Mouse (Mus musculus): Measurements from ENCODE around the gene Ap3b1. TPM values are rescaled to one million over a fixed set of nuclear protein-coding genes. Genes with fewer than 3 reads are reported as not detected.

The Ap3b1 gene
- total and polyA plus RNA-seq, 2 experiments from 2014 or later: 24.7 to 25.2 TPM

DNA sequence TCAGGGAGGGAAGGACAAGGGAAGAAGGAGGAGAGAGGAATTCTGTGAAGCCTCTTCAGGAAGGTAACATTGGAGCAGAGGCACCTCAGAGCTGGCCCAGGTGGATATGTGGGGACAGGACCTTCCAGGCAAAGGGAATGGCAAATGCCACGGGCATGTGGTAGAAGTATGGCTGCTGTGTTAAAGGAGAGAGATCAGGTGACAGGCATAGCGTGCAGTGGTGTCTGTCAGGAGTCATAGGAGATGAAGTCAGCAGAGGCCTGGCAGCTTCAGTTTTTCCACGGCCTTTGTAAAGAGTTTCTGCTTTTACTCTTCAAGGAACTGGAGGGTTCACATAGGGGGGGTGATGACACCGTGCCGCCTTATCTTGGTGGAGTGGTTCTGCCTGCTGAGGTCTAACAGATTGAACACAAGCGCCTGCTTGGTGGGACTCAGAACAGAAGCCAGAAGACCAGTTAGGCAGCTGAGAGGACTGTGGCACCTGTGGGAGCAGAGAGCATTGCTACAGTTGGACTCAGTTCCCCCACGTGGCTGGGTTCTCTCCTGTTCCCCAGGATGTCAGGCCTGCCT lies 166.0 kb downstream of the Ap3b1 start:
- Histone ChIP-seq H3K27ac (ENCODE audit: low read depth, low read length) (no peak overlapping the region), H3K4me3 (ENCODE audit: low read depth, low read length) (no peak overlapping the region), H3K4me2 (ENCODE audit: low read depth) (no peak overlapping the region), H3K9ac (no peak overlapping the region), H3K27me3 (ENCODE audit: insufficient read depth, low read length) (no peaks in the 10 kb centered on the region), H3K36me3 (ENCODE audit: insufficient read depth) (peaks cover 8% of the 10 kb centered on the region; the same call in 1 of the 2 replicates), H3K9me3 (ENCODE audit: low read length) (no peaks in the 10 kb centered on the region), H3K4me1 (ENCODE audit: insufficient read depth) (no peaks in the 10 kb centered on the region)
- no peak for TF ChIP-seq CTCF (IDR thresholded peaks at IDR 0.05; ENCODE audit: low read depth)
- ATAC-seq (no peak), DNase-seq (no peak)
- 84% methylated on average over 7 of the region's 7 CpGs for WGBS

DNA sequence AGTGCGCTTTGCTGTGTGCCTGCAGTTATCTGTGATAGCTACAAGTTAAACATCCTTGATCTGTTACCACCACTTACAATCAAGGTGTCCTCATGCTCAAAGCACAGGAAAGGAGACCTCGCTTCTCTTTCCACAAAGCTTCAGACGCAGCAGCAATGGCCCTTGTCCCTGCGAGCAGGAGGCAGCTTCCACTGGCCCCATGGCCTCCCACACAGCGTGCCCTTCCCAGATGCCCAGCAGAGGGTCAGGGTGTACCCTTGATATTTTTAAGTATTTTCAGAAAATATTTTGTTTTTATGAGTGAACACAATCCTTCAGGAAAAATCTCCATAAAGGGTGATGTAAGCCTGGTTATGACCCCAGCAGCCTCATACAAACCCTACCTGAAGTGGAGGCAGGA lies 170.4 kb downstream of the Ap3b1 start:
- H3K4me3 ChIP-seq (ENCODE audit: low read depth, low read length): no peak overlapping the region
- H3K4me2 ChIP-seq (ENCODE audit: low read depth): no peak overlapping the region
- H3K36me3 ChIP-seq (ENCODE audit: insufficient read depth): peaks cover 8% of the 10 kb centered on the region; the same call in 1 of the 2 replicates
- TF ChIP-seq CTCF (IDR thresholded peaks at IDR 0.05; ENCODE audit: low read depth): no peak
- no peak for ATAC-seq
- WGBS: 94% methylated on average over 5 of the region's 5 CpGs
- H3K27me3 ChIP-seq (ENCODE audit: insufficient read depth, low read length): no peaks in the 10 kb centered on the region
- no peaks in the 10 kb centered on the region for H3K9me3 ChIP-seq (ENCODE audit: low read length)
- H3K4me1 ChIP-seq (ENCODE audit: insufficient read depth): no peaks in the 10 kb centered on the region
- H3K27ac ChIP-seq (ENCODE audit: low read depth, low read length): no peak overlapping the region
- H3K9ac ChIP-seq: no peak overlapping the region
- no peak for DNase-seq

DNA sequence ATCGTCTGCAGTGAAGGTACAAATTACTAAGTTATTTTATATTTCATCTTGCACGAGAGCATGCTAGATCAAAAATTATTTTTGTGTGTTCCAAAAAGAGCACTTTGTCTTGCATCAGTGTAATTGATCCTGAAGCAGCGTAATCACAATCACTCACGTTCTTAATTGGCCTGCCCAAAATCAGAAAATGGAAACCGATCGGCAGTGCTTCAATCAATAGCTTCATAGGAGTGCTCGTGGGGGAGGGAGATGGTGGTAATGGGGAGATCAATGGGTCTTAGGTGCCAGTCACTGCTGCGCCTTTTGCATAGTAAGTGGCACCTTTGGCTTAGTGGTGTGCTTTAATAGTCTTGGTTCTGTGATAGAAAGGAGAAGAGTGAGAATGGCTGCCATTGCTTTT lies 174.8 kb downstream of the Ap3b1 start:
- Histone ChIP-seq H3K9me3 (ENCODE audit: low read length) (no peaks in the 10 kb centered on the region), H3K4me2 (ENCODE audit: low read depth) (no peak overlapping the region), H3K4me3 (ENCODE audit: low read depth, low read length) (no peak overlapping the region), H3K4me1 (ENCODE audit: insufficient read depth) (no peaks in the 10 kb centered on the region), H3K9ac (no peak overlapping the region), H3K27ac (ENCODE audit: low read depth, low read length) (no peak overlapping the region), H3K36me3 (ENCODE audit: insufficient read depth) (peaks cover 8% of the 10 kb centered on the region; the same call in 1 of the 2 replicates), H3K27me3 (ENCODE audit: insufficient read depth, low read length) (no peaks in the 10 kb centered on the region)
- TF ChIP-seq CTCF (IDR thresholded peaks at IDR 0.05; ENCODE audit: low read depth): no peak
- ATAC-seq (no peak), DNase-seq (no peak)
- WGBS: 90% methylated on average over 8 of the region's 8 CpGs

GRCm38 (mm10) chr13:94537336-94537735 lies 178.6 kb downstream of the Ap3b1 start:
- H3K27ac ChIP-seq (ENCODE audit: low read depth, low read length): no peak overlapping the region
- H3K9me3 ChIP-seq (ENCODE audit: low read length): no peaks in the 10 kb centered on the region
- no peak for TF ChIP-seq CTCF (IDR thresholded peaks at IDR 0.05; ENCODE audit: low read depth)
- H3K4me2 ChIP-seq (ENCODE audit: low read depth): no peak overlapping the region
- no peaks in the 10 kb centered on the region for H3K4me1 ChIP-seq (ENCODE audit: insufficient read depth)
- H3K27me3 ChIP-seq (ENCODE audit: insufficient read depth, low read length): no peaks in the 10 kb centered on the region
- 94% methylated on average over 4 of the region's 4 CpGs for WGBS
- H3K36me3 ChIP-seq (ENCODE audit: insufficient read depth): no peaks in the 10 kb centered on the region; the same call in 1 of the 2 replicates
- ATAC-seq (no peak), DNase-seq (no peak)
- no peak overlapping the region for H3K9ac ChIP-seq
- H3K4me3 ChIP-seq (ENCODE audit: low read depth, low read length): no peak overlapping the region

DNA sequence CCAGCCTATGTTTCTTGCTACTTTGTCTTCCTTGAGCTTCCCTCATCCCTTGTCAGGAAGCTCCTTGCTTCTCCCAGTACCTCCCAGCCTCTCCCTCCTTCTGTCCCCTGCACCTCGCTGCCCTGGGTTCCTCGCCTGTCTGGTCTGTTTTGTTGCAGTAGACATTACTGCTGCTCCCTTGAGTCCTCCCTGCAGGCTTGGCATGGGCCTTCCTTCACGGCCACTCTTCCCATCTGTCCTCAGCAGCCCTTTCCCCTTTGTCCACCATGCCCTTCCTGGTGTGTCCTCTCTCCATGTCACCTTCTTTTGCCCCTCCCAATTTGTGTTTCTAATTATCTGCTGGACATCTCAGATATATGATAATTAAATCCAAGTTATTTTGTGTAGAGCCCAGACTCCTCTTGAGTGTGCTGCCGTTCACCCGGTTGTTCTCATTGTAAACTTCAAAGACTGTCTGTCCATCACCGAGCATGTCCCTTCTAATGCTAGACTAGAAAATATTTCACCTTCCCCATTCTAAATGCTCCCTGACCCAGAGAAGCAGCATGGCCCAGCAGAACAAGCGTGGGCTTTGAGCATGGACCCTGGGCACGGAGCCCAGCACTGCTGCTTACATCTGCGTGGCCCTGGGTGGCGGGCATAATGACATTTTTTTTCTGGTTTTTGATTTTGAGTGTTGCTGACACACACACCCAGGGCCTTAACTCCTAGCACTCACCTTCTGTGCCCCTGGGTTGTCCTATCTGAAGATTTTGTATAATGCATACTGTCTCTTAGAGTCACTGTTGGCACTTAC lies 181.3 kb downstream of the Ap3b1 start:
- Histone ChIP-seq H3K4me3 (ENCODE audit: low read depth, low read length) (no peak overlapping the region), H3K4me2 (ENCODE audit: low read depth) (no peak overlapping the region), H3K36me3 (ENCODE audit: insufficient read depth) (no peaks in the 10 kb centered on the region; the same call in 1 of the 2 replicates), H3K27ac (ENCODE audit: low read depth, low read length) (no peak overlapping the region), H3K4me1 (ENCODE audit: insufficient read depth) (0 out of 2 replicates have a peak, but pooled peaks cover 5% of the 10 kb centered on the region), H3K27me3 (ENCODE audit: insufficient read depth, low read length) (no peaks in the 10 kb centered on the region), H3K9me3 (ENCODE audit: low read length) (no peaks in the 10 kb centered on the region), H3K9ac (no peak overlapping the region)
- no peak for ATAC-seq
- DNase-seq: no peak
- WGBS: 66% methylated on average over 10 of the region's 10 CpGs
- no peak for TF ChIP-seq CTCF (IDR thresholded peaks at IDR 0.05; ENCODE audit: low read depth)

DNA sequence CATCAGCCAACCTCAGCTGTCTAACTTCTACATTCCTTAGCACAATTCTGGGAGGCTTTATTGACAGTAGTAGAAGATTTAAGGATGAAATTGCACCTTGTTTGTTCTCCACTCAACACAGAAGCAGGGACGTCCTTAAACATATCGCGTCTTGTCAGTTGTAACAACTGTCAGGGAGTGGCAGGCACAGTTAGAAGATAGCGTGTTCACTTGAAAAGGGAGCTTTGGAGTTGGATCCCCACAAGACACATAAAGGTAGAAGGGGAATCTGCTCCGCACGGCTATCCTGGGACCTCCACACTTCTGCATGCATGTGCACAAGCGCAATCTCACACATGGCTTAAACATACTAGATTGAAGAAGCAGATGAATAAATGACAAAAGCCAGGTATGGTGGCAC lies 183.3 kb downstream of the Ap3b1 start:
- no peak overlapping the region for H3K4me3 ChIP-seq (ENCODE audit: low read depth, low read length)
- H3K27ac ChIP-seq (ENCODE audit: low read depth, low read length): no peak overlapping the region
- 0 out of 2 replicates have a peak, but pooled peaks cover 11% of the 10 kb centered on the region for H3K4me1 ChIP-seq (ENCODE audit: insufficient read depth)
- WGBS: 95% methylated on average over 7 of the region's 7 CpGs
- DNase-seq (no peak), ATAC-seq (no peak)
- TF ChIP-seq CTCF (IDR thresholded peaks at IDR 0.05; ENCODE audit: low read depth): no peak
- H3K9me3 ChIP-seq (ENCODE audit: low read length): no peaks in the 10 kb centered on the region
- no peaks in the 10 kb centered on the region; the same call in 1 of the 2 replicates for H3K36me3 ChIP-seq (ENCODE audit: insufficient read depth)
- no peak overlapping the region for H3K9ac ChIP-seq
- H3K4me2 ChIP-seq (ENCODE audit: low read depth): no peak overlapping the region
- H3K27me3 ChIP-seq (ENCODE audit: insufficient read depth, low read length): no peaks in the 10 kb centered on the region

GRCm38 (mm10) chr13:94544211-94544610 lies 185.5 kb downstream of the Ap3b1 start:
- DNase-seq (no peak), ATAC-seq (no peak)
- Histone ChIP-seq H3K27me3 (ENCODE audit: insufficient read depth, low read length) (no peaks in the 10 kb centered on the region), H3K4me2 (ENCODE audit: low read depth) (no peak overlapping the region), H3K4me3 (ENCODE audit: low read depth, low read length) (no peak overlapping the region), H3K9me3 (ENCODE audit: low read length) (no peaks in the 10 kb centered on the region), H3K9ac (no peak overlapping the region), H3K36me3 (ENCODE audit: insufficient read depth) (no peaks in the 10 kb centered on the region), H3K4me1 (ENCODE audit: insufficient read depth) (0 out of 2 replicates have a peak, but pooled peaks cover 11% of the 10 kb centered on the region), H3K27ac (ENCODE audit: low read depth, low read length) (no peak overlapping the region)
- 27% methylated on average over 12 of the region's 12 CpGs for WGBS
- no peak for TF ChIP-seq CTCF (IDR thresholded peaks at IDR 0.05; ENCODE audit: low read depth)
